Mouse (Mus musculus): ENCODE results near the gene Alox15. TPM values are rescaled to one million over a fixed set of nuclear protein-coding genes. Genes with fewer than 3 reads are reported as not detected.

The Alox15 gene
- total and polyA plus RNA-seq, 3 experiments = not detected

DNA sequence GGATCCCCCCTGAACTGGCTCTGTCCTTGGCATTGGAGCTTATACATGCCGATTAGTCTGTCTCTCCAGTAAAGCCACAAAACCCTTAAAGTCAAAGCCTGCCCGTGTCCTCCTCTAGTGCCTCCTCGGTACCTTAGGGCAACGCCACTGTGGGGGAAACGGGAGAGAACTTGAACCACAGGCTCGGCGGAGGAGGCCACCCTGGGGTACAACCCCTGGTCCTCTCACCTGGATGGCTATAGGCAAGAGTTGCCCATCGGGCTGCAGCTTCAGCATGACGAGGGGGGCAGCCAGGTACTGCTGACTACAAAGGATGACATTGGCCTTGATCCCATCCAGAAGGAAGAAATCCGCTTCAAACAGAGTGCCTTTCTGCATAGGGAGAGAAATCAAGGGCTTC, 4.0 kb downstream of the Alox15 start:
- Histone ChIP-seq H3K4me1 (ENCODE audit: insufficient read depth, low read depth, low read length) (peaks cover 6% of the 10 kb centered on the region), H3K27me3 (ENCODE audit: insufficient read depth, low read length) (peaks cover 31% of the 10 kb centered on the region), H3K4me3 (ENCODE audit: low read depth, low read length) (no peak overlapping the region), H3K9me3 (replicated peaks) (no peaks in the 10 kb centered on the region), H3K36me3 (replicated peaks) (no peaks in the 10 kb centered on the region)
- ATAC-seq (ENCODE audit: extremely low read depth, insufficient number of reproducible peaks, low FRiP score, poor library complexity, severe bottlenecking) (no peak), DNase-seq (ENCODE audit: low spot score) (no peak)
- no peak for TF ChIP-seq CTCF (IDR thresholded peaks at IDR 0.05; ENCODE audit: low read depth, low read length)

- TF ChIP-seq GATA2 (IDR thresholded peaks at IDR 0.05; ENCODE audit: borderline replicate concordance, low read depth, low read length) = no peak
- no peak for TF ChIP-seq TAL1 (conservative IDR thresholded peaks at IDR 0.05; ENCODE audit: low read depth, low read length)
- TF ChIP-seq POLR2AphosphoS5 (IDR thresholded peaks at IDR 0.05; ENCODE audit: insufficient replicate concordance, low read depth, low read length) = no peak
- no peak for TF ChIP-seq CTCF (IDR thresholded peaks at IDR 0.05; ENCODE audit: low read depth, low read length)
- no peak for TF ChIP-seq GATA1 (IDR thresholded peaks at IDR 0.05; ENCODE audit: borderline replicate concordance, low read length)
- Histone ChIP-seq H3K9me3 (replicated peaks) (no peaks in the 10 kb centered on the region), H3K36me3 (replicated peaks) (no peaks in the 10 kb centered on the region), H3K27me3 (ENCODE audit: insufficient read depth, low read length) (peaks cover 21% of the 10 kb centered on the region), H3K4me3 (ENCODE audit: low read depth, low read length) (no peak overlapping the region), H3K4me1 (ENCODE audit: insufficient read depth, low read depth, low read length) (no peaks in the 10 kb centered on the region)
- no peak for ATAC-seq (ENCODE audit: extremely low read depth, insufficient number of reproducible peaks, low FRiP score, poor library complexity, severe bottlenecking)
- no peak for DNase-seq (ENCODE audit: low spot score)
These were observed 6.3 kb downstream of the Alox15 start for GRCm38 (mm10) chr11:70345546-70345945.

GRCm38 (mm10) chr11:70345061-70345460, 6.8 kb downstream of the Alox15 start:
- peaks cover 16% of the 10 kb centered on the region; the same call in 1 of the 2 replicates for H3K27me3 ChIP-seq (ENCODE audit: insufficient read depth, low read length)
- H3K36me3 ChIP-seq (replicated peaks) = no peaks in the 10 kb centered on the region
- no peaks in the 10 kb centered on the region for H3K4me1 ChIP-seq (ENCODE audit: insufficient read depth, low read depth, low read length)
- TF ChIP-seq TAL1 (conservative IDR thresholded peaks at IDR 0.05; ENCODE audit: low read depth, low read length) = no peak
- no peak for TF ChIP-seq GATA1 (IDR thresholded peaks at IDR 0.05; ENCODE audit: borderline replicate concordance, low read length)
- TF ChIP-seq GATA2 (IDR thresholded peaks at IDR 0.05; ENCODE audit: borderline replicate concordance, low read depth, low read length) = no peak
- TF ChIP-seq POLR2AphosphoS5 (IDR thresholded peaks at IDR 0.05; ENCODE audit: insufficient replicate concordance, low read depth, low read length) = no peak
- TF ChIP-seq CTCF (IDR thresholded peaks at IDR 0.05; ENCODE audit: low read depth, low read length) = no peak
- DNase-seq (ENCODE audit: low spot score) (no peak), ATAC-seq (ENCODE audit: extremely low read depth, insufficient number of reproducible peaks, low FRiP score, poor library complexity, severe bottlenecking) (no peak)
- no peak overlapping the region for H3K4me3 ChIP-seq (ENCODE audit: low read depth, low read length)
- no peaks in the 10 kb centered on the region for H3K9me3 ChIP-seq (replicated peaks)

GRCm38 (mm10) chr11:70339481-70339880, 12.3 kb downstream of the Alox15 start:
- ATAC-seq (ENCODE audit: extremely low read depth, insufficient number of reproducible peaks, low FRiP score, poor library complexity, severe bottlenecking) (no peak), DNase-seq (ENCODE audit: low spot score) (no peak)
- TF ChIP-seq POLR2AphosphoS5 (IDR thresholded peaks at IDR 0.05; ENCODE audit: insufficient replicate concordance, low read depth, low read length) = no peak
- TF ChIP-seq TAL1 (conservative IDR thresholded peaks at IDR 0.05; ENCODE audit: low read depth, low read length) = no peak
- H3K36me3 ChIP-seq (replicated peaks) = no peaks in the 10 kb centered on the region
- H3K9me3 ChIP-seq (replicated peaks) = no peaks in the 10 kb centered on the region
- 0 out of 2 replicates have a peak, but pooled peaks cover 2% of the 10 kb centered on the region for H3K4me1 ChIP-seq (ENCODE audit: insufficient read depth, low read depth, low read length)
- peaks cover 12% of the 10 kb centered on the region for H3K27me3 ChIP-seq (ENCODE audit: insufficient read depth, low read length)
- H3K4me3 ChIP-seq (ENCODE audit: low read depth, low read length) = no peak overlapping the region

DNA sequence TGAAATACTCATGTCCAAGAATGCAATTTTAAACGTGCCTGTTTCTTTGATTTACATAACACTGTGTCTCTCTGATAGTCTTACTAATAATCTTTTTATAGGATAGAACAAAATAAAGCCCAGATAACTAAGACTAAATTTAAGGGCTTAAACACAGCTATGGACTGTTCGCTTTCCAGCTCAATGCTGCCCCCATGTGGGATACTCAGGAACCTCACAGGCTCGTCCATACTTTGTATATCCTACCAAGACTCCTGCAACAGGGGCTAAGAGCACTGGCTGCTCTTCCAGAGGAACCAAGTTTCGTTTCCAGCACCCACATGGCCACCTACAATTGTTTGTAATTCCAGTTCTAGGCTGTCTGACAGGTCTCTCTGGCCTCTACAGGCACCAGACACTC, 17.4 kb downstream of the Alox15 start:
- H3K9me3 ChIP-seq (replicated peaks) = no peaks in the 10 kb centered on the region
- DNase-seq (ENCODE audit: low spot score) (peak; percentile 35), ATAC-seq (ENCODE audit: extremely low read depth, insufficient number of reproducible peaks, low FRiP score, poor library complexity, severe bottlenecking) (no peak)
- H3K4me1 ChIP-seq (ENCODE audit: insufficient read depth, low read depth, low read length) = 0 out of 2 replicates have a peak, but pooled peaks cover 2% of the 10 kb centered on the region
- no peaks in the 10 kb centered on the region for H3K36me3 ChIP-seq (replicated peaks)
- H3K4me3 ChIP-seq (ENCODE audit: low read depth, low read length) = no peak overlapping the region
- TF ChIP-seq GATA1 (IDR thresholded peaks at IDR 0.05; ENCODE audit: borderline replicate concordance, low read length) (no peak), GATA2 (IDR thresholded peaks at IDR 0.05; ENCODE audit: borderline replicate concordance, low read depth, low read length) (no peak), TAL1 (conservative IDR thresholded peaks at IDR 0.05; ENCODE audit: low read depth, low read length) (no peak), POLR2AphosphoS5 (IDR thresholded peaks at IDR 0.05; ENCODE audit: insufficient replicate concordance, low read depth, low read length) (no peak), CTCF (IDR thresholded peaks at IDR 0.05; ENCODE audit: low read depth, low read length) (peak; percentile 47)
- peaks cover 18% of the 10 kb centered on the region for H3K27me3 ChIP-seq (ENCODE audit: insufficient read depth, low read length)

DNA sequence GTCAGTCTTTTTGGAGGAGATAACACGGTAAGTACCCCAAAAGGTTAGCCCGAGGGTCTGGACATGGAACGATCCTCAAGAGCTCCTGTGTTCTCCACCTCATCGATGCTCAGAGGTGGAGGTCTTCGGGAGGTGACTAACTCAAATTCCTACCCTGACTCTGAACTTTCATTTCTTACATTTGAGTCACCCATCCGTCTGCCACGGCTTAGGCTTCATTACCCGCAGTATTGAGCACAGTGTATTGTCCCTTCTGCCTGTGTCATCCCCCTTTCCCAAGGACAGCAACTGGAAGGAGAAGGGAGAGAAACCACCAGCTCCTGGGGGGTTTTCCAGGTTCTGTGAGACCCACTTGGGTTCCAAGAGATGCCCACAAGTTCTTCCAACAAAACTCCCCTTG, 27.1 kb downstream of the Alox15 start:
- no peaks in the 10 kb centered on the region for H3K36me3 ChIP-seq (replicated peaks)
- H3K27me3 ChIP-seq (ENCODE audit: insufficient read depth, low read length) = peaks cover 39% of the 10 kb centered on the region
- DNase-seq (ENCODE audit: low spot score) (no peak), ATAC-seq (ENCODE audit: extremely low read depth, insufficient number of reproducible peaks, low FRiP score, poor library complexity, severe bottlenecking) (no peak)
- no peak overlapping the region for H3K4me3 ChIP-seq (ENCODE audit: low read depth, low read length)
- 0 out of 2 replicates have a peak, but pooled peaks cover 3% of the 10 kb centered on the region for H3K4me1 ChIP-seq (ENCODE audit: insufficient read depth, low read depth, low read length)
- no peaks in the 10 kb centered on the region for H3K9me3 ChIP-seq (replicated peaks)
- TF ChIP-seq GATA2 (IDR thresholded peaks at IDR 0.05; ENCODE audit: borderline replicate concordance, low read depth, low read length) (no peak), GATA1 (IDR thresholded peaks at IDR 0.05; ENCODE audit: borderline replicate concordance, low read length) (no peak), CTCF (IDR thresholded peaks at IDR 0.05; ENCODE audit: low read depth, low read length) (no peak), POLR2AphosphoS5 (IDR thresholded peaks at IDR 0.05; ENCODE audit: insufficient replicate concordance, low read depth, low read length) (no peak), TAL1 (conservative IDR thresholded peaks at IDR 0.05; ENCODE audit: low read depth, low read length) (no peak)

DNA sequence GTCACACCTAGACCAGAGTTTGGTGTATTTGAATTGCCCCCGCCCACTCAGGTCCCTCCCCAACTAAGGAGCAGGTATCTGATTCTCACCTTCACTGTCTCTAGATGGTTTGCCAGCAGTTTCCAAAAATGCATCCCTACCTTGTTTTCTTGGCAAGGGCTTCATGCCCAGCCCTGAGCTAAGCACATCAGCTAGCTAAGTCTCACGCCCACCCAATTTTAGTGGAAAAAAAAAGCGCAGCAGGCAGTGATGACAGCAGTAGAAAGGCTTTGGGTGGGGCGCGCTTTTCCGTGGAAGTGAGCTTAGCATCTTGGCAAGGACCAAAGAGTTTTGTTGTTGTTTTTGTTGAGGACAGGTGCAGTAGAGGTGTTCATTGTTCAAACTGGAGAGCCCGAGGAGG, 29.3 kb downstream of the Alox15 start, which contains the start of gene Alox12e:
TSS of gene Alox12e (minus strand) at position 101 of the 400 bp plus-strand sequence.
- Histone ChIP-seq H3K9me3 (replicated peaks) (no peaks in the 10 kb centered on the region), H3K4me3 (ENCODE audit: low read depth, low read length) (no peak within 1 kb of the TSS), H3K27me3 (ENCODE audit: insufficient read depth, low read length) (peaks cover 47% of the 10 kb centered on the region), H3K4me1 (ENCODE audit: insufficient read depth, low read depth, low read length) (0 out of 2 replicates have a peak, but pooled peaks cover 6% of the 10 kb centered on the region), H3K36me3 (replicated peaks) (no peaks in the 10 kb centered on the region)
- ATAC-seq (ENCODE audit: extremely low read depth, insufficient number of reproducible peaks, low FRiP score, poor library complexity, severe bottlenecking) (no peak), DNase-seq (ENCODE audit: low spot score) (no peak)
- TF ChIP-seq GATA1 (IDR thresholded peaks at IDR 0.05; ENCODE audit: borderline replicate concordance, low read length) = no peak
- TF ChIP-seq CTCF (IDR thresholded peaks at IDR 0.05; ENCODE audit: low read depth, low read length) = no peak
- TF ChIP-seq POLR2AphosphoS5 (IDR thresholded peaks at IDR 0.05; ENCODE audit: insufficient replicate concordance, low read depth, low read length) = no peak
- no peak for TF ChIP-seq GATA2 (IDR thresholded peaks at IDR 0.05; ENCODE audit: borderline replicate concordance, low read depth, low read length)
- no peak for TF ChIP-seq TAL1 (conservative IDR thresholded peaks at IDR 0.05; ENCODE audit: low read depth, low read length)

Measured in G1E (cell line).